Mouse (Mus musculus) intestine, embryonic 14.5 days (tissue): ENCODE data around the gene Zbtb20. TPM values are rescaled to one million over a fixed set of nuclear protein-coding genes. Genes with fewer than 3 reads are reported as not detected.
A peak's percentile ranks its signal among the peaks of the same experiment; 100 is the strongest.

Source experiments
- ATAC-seq: fragments of 200-750 bp; cut with Nextera tagmentation; replicated peaks from 2 replicates; pipeline ENCODE4 v1.8.0; 2017; ENCODE audit warnings: low read depth, moderate number of reproducible peaks, moderate TSS enrichment, moderate library complexity; ENCODE audit not compliant: low FRiP score, low TSS enrichment
- DNase-seq: peaks from one replicate; pipeline ENCODE4 v3.0.0-alpha.2; 2018; ENCODE audit warnings: low spot score
- H3K27ac ChIP-seq: fragments of 300-500 bp; sonication (generic); 2 replicates; pipeline ENCODE4 v1.5.1; 2014; ENCODE audit warnings: low read depth, mild to moderate bottlenecking, control low read depth
- H3K27me3 ChIP-seq: fragments of 300-500 bp; sonication (generic); replicated peaks from 2 replicates; pipeline ENCODE4 v1.6.1; 2014; ENCODE audit warnings: low read length, control low read depth; ENCODE audit not compliant: control insufficient read depth, insufficient read depth
- H3K36me3 ChIP-seq: fragments of 300-500 bp; sonication (generic); 2 replicates; pipeline ENCODE4 v1.6.1; 2014; ENCODE audit warnings: low read length, control low read depth; ENCODE audit not compliant: control insufficient read depth, insufficient read depth
- H3K4me1 ChIP-seq: fragments of 300-500 bp; sonication (generic); replicated peaks from 2 replicates; pipeline ENCODE4 v1.6.1; 2014; ENCODE audit warnings: low read length, control low read depth, mixed read lengths; ENCODE audit not compliant: control insufficient read depth, insufficient read depth
- H3K4me2 ChIP-seq: fragments of 300-500 bp; sonication (generic); 2 replicates; pipeline ENCODE4 v1.6.1; 2014; ENCODE audit warnings: low read length
- H3K4me3 ChIP-seq: fragments of 300-500 bp; sonication (generic); 2 replicates; pipeline ENCODE4 v1.5.1; 2014; ENCODE audit warnings: low read depth, low read length, control low read depth, mixed read lengths
- H3K9ac ChIP-seq: fragments of 300-500 bp; sonication (generic); 2 replicates; pipeline ENCODE4 v1.6.1; 2014; ENCODE audit warnings: mild to moderate bottlenecking, low read length
- H3K9me3 ChIP-seq: fragments of 300-500 bp; sonication (generic); 2 replicates; pipeline ENCODE4 v1.6.1; 2016; ENCODE audit warnings: low read length, control low read depth; ENCODE audit not compliant: control insufficient read depth
- WGBS: fragments of 180-500 bp; shearing (Covaris S2); extraction: QIAGEN DNeasy Blood & Tissue Kit; methylation state at CpG from one replicate; pipeline ENCODE4 v1.1.7; 2014; 5-methylcytosine and 5-hydroxymethylcytosine counted together
- polyA plus RNA-seq: library from polyadenylated mRNA; unstranded; fragments of >200 nt; fragmentation: Nextera tagmentation; extraction: Ambion mirVana; gene quantifications from 2 replicates; pipeline ENCODE4 v1.2.1, GENCODE M21; 2014

The Zbtb20 gene
- polyA plus RNA-seq, 1 experiment from 2014 or later: 27.3 TPM

DNA sequence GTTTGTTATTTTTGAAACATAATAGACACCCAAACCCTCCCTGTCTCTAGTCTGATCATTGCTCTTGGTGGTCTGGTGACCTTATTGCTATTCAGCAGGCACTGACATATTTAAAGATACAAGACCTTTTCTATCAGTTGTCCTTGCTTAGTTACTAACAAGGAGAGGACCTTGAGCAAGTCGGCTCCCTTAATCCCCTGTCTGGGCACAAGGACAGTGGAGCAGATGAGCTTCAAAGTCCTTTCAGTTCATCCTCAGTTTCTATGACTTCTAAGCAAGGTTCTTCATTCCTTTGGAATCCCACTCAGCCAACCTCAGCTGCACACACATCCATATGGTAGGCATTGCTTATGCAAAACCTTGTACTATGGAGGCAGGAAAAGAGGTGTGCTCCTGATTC is 690.8 kb downstream of the Zbtb20 start:
- Histone ChIP-seq H3K9ac (no peak overlapping the region), H3K4me2 (no peak overlapping the region), H3K4me1 (no peaks in the 10 kb centered on the region), H3K9me3 (no peaks in the 10 kb centered on the region), H3K36me3 (no peaks in the 10 kb centered on the region), H3K27me3 (no peaks in the 10 kb centered on the region), H3K4me3 (no peak overlapping the region), H3K27ac (no peak overlapping the region)
- ATAC-seq (no peak), DNase-seq (no peak)
- 91% methylated on average over 1 of the region's 1 CpGs for WGBS

DNA sequence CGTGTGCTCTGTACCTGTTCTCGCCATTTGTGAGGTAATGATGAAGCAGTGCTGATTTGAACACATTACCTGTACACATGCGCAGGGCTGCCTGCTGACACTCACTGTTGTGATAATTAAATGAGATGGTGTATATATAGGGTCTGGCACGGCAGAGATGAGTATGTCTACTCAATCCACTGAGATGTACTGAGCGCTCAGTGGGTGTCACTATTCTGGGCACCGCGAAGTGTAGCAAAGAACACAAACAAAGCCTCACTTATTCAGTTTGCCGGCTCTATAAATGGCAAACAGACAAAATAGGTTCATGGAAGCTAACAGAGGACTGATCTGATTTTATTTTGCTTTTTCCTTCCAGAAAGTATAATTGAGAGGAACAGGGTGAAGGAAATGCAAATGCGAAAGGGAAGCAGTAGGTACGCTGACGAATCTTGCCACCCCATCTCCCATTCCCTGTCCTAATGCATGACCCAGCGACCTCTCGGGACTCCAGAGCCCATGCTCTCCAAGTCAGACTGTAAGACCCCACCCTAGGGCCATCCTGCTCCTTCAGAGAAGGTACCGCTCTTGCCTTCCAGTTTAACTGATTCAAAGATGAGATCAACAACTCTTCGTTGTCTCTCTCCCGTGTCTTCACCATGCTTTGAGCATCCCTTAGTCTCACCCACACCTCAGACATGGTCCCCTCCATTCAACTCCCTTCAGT is 695.8 kb downstream of the Zbtb20 start:
- Histone ChIP-seq H3K27me3 (no peaks in the 10 kb centered on the region), H3K4me3 (no peak overlapping the region), H3K9ac (no peak overlapping the region), H3K36me3 (no peaks in the 10 kb centered on the region), H3K4me1 (peaks cover 7% of the 10 kb centered on the region; the same call in 1 of the 2 replicates), H3K27ac (no peak overlapping the region), H3K9me3 (no peaks in the 10 kb centered on the region), H3K4me2 (no peak overlapping the region)
- DNase-seq (no peak), ATAC-seq (no peak)
- 93% methylated on average over 16 of the region's 16 CpGs for WGBS

DNA sequence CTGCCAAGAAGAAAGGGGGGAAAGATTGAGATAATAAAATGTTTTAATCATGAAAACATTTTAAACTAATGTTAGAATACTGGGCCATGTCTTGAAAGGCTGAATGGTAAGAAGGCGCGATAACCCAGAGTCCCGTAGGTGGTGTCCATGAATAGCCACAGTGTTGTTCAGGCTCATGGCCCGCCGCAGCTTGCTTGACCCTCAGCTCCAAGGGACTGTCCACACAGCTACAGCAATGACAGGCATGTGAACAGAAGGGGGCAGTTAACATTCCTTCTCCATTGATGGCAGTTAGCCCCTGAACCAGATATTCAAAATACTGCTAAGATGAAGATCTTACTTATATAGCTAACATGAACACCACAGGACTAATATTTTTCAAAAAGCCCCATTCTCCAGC is 696.5 kb downstream of the Zbtb20 start:
- peaks cover 9% of the 10 kb centered on the region; the same call in 1 of the 2 replicates for H3K4me1 ChIP-seq
- DNase-seq (no peak), ATAC-seq (no peak)
- H3K9me3 ChIP-seq: no peaks in the 10 kb centered on the region
- no peak overlapping the region for H3K27ac ChIP-seq
- no peaks in the 10 kb centered on the region for H3K27me3 ChIP-seq
- no peak overlapping the region for H3K4me3 ChIP-seq
- no peak overlapping the region for H3K4me2 ChIP-seq
- 97% methylated on average over 5 of the region's 5 CpGs for WGBS
- no peak overlapping the region for H3K9ac ChIP-seq
- H3K36me3 ChIP-seq: no peaks in the 10 kb centered on the region

DNA sequence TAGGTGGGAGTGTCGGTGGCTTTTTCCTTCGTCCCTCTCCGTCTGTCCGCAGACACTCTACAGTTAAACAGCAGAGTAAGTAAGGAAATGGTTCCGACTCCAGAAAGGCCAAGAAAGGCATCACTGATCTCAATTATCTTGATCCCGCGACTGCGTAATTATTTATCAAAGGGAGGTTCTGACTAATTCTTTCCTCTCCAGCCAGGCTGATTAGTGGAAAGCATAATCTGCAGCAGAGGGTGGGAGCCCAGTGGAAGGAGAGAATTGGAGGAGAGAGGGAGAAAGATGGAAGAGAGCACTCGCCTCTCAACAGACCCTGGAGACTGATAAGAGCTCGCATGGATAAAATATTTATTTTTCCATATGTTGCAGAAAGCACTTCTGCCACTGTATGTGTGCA is 697.1 kb downstream of the Zbtb20 start:
- 77% methylated on average over 10 of the region's 10 CpGs for WGBS
- no peak for DNase-seq
- no peak for ATAC-seq
- Histone ChIP-seq H3K9me3 (no peaks in the 10 kb centered on the region), H3K9ac (no peak overlapping the region), H3K27me3 (no peaks in the 10 kb centered on the region), H3K4me3 (no peak overlapping the region), H3K36me3 (no peaks in the 10 kb centered on the region), H3K4me2 (no peak overlapping the region), H3K27ac (no peak overlapping the region), H3K4me1 (peaks cover 15% of the 10 kb centered on the region; the same call in 1 of the 2 replicates)

DNA sequence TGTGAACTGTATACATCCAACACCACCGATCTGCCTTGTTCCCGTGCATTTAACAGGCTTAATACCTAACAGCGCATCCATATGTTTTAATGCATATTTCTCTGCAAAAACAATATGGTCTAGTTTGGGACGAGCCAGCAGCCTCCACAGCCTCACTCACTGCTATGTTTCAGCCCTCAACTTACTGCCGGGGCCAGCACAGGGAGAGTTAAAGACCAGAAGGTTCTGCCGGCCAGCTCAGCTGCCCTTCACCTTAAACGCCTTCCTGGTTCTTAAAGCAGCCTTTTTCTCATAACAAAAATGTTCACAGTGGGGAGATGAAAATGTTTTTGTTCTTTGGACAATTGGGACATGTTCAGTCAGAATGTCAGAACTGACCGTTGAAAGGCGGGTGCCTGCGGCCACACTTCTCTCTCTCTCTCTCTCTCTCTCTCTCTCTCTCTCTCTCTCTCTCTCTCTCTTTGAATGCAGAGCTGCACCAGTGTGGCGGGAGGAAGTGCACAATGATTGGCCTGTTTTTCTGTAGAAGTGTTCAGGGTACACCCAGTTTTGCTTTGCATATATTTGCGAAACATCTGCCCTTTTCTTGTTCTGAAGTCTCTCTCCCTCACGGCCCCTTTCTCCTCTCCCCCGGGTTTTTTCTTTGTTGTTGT is 697.6 kb downstream of the Zbtb20 start:
- no peak for ATAC-seq
- Histone ChIP-seq H3K4me2 (no peak overlapping the region), H3K9me3 (no peaks in the 10 kb centered on the region), H3K9ac (no peak overlapping the region), H3K27me3 (no peaks in the 10 kb centered on the region), H3K4me3 (no peak overlapping the region), H3K4me1 (peaks cover 18% of the 10 kb centered on the region; the same call in 1 of the 2 replicates), H3K27ac (0 out of 2 replicates have a peak overlapping the region, but pooled peaks have one; percentile 33), H3K36me3 (no peaks in the 10 kb centered on the region)
- DNase-seq: no peak
- WGBS: 58% methylated on average over 14 of the region's 14 CpGs

DNA sequence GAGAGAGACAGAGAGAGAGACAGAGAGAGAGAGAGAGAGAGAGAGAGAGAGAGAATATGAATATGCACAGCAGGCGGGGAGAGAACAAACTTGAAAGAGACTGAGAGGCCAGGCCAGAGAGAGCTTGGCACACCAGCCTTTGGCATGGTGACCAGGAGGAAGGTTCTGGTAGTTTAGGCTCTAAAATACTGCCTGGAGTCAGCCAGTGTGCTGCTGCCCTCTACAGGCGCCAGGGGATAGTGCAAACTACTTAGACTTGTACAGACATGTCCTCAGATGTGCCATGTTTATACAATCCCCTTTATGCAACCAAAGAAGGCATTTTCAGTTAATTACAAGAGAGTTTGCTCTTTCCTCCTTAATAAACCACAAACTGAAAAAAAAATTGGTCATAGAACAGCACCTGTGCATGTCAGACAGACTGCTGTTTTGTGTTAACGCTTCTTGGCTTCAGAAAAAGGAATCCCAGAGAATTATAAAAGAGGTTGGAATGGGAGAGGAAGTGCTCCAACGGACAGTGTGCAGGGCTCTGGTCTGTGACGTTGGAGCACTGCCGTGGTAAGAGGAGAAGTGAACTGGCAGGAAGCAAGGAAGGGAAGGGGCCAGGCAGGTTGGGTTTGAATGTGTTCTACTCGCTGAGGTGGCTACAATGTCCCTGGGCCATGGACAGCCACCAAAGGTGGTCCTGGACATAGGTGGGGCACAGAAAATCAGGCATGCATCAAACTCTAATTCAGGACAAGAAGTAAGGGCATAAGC is 698.5 kb downstream of the Zbtb20 start:
- H3K9me3 ChIP-seq: no peaks in the 10 kb centered on the region
- WGBS: 45% methylated on average over 7 of the region's 7 CpGs
- no peaks in the 10 kb centered on the region for H3K36me3 ChIP-seq
- no peak overlapping the region for H3K9ac ChIP-seq
- peak; percentile 87 for DNase-seq
- H3K4me2 ChIP-seq: no peak overlapping the region
- peak overlapping the region; percentile 29; the same call in 1 of the 2 replicates for H3K27ac ChIP-seq
- H3K4me3 ChIP-seq: no peak overlapping the region
- H3K27me3 ChIP-seq: no peaks in the 10 kb centered on the region
- ATAC-seq: peak; percentile 64
- peaks cover 18% of the 10 kb centered on the region; the same call in 1 of the 2 replicates for H3K4me1 ChIP-seq

DNA sequence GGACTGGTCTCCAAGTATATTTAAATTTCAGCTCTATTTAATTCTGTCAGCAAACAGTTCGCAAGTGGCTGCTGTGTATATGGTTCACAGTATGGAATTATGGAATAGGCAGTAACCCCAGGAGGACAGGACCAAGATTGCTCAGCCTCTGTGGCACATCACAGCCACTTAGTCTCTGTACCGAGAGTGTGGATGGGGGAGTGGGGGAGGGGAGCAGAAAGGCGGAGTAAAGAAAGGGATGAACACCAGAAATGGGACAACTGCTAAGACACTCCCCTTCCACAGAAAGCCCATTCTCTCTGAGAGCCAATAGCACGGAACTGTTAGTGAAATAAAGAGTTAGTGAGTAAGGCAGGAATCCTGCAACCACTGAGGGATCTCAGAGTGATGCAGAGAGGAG is 699.4 kb downstream of the Zbtb20 start:
- H3K9ac ChIP-seq: no peak overlapping the region
- H3K4me1 ChIP-seq: peaks cover 18% of the 10 kb centered on the region; the same call in 1 of the 2 replicates
- WGBS: 53% methylated on average over 4 of the region's 4 CpGs
- no peak for DNase-seq
- H3K4me2 ChIP-seq: no peak overlapping the region
- no peak overlapping the region for H3K4me3 ChIP-seq
- ATAC-seq: no peak
- 0 out of 2 replicates have a peak overlapping the region, but pooled peaks have one; percentile 29 for H3K27ac ChIP-seq
- H3K36me3 ChIP-seq: no peaks in the 10 kb centered on the region
- H3K27me3 ChIP-seq: no peaks in the 10 kb centered on the region
- no peaks in the 10 kb centered on the region for H3K9me3 ChIP-seq

DNA sequence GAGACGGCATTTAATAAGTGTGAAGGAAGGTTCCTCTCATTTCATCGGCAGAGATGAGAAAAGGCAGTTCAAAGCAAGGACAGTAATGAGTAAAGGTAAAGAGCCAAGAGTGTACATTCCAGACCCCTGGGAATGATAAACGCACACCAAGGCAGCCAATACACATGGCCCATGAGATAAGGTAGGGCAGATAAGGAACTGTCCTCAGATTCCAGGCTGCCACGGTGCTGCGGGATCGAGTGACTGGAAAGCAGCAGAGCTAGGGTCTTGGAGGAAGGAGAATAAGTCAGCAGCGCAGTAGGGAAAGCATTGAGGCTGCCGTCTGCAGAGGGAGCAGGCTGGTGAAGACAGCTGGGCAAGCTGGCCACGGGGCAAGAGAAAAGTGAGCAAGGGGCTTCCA is 699.8 kb downstream of the Zbtb20 start:
- no peak for ATAC-seq
- H3K4me3 ChIP-seq: no peak overlapping the region
- DNase-seq: no peak
- H3K36me3 ChIP-seq: no peaks in the 10 kb centered on the region
- H3K27me3 ChIP-seq: no peaks in the 10 kb centered on the region
- H3K4me1 ChIP-seq: peaks cover 18% of the 10 kb centered on the region; the same call in 1 of the 2 replicates
- H3K9me3 ChIP-seq: no peaks in the 10 kb centered on the region
- H3K4me2 ChIP-seq: no peak overlapping the region
- 28% methylated on average over 9 of the region's 9 CpGs for WGBS
- H3K27ac ChIP-seq: no peak overlapping the region
- no peak overlapping the region for H3K9ac ChIP-seq
